Mouse (Mus musculus): ENCODE results near the gene Tcf19. TPM values are rescaled to one million over a fixed set of nuclear protein-coding genes. Genes with fewer than 3 reads are reported as not detected.

The Tcf19 gene
- polyA plus RNA-seq (2021; fragmentation: Nextera tagmentation): 4.4 and 6.9 TPM in 2 replicates
- long read RNA-seq, experiment 1, partial matches to known transcripts: 0 of 6 reads
- long read RNA-seq, experiment 1, other reads (novel, unspliced or antisense): 3 of 6 reads
- long read RNA-seq, experiment 2, transcript Tcf19-203 (4 exons, 1,665 nt): major isoform, 7 of 29 reads
- long read RNA-seq, experiment 2, partial matches to known transcripts: 3 of 29 reads
- long read RNA-seq, experiment 2, other reads (novel, unspliced or antisense): 16 of 29 reads

GRCm38 (mm10) chr17:35516652-35517500, at the start of gene Tcf19, which contains the start of gene Cchcr1:
Gene Tcf19, minus strand, starts transcription at chr17:35516824.
Gene Cchcr1, plus strand, starts transcription at chr17:35517100.

GRCm38 (mm10) chr17:35551881-35552414, 35.3 kb upstream of the Tcf19 start, which contains the start of gene Cdsn:
Gene Cdsn, plus strand, starts transcription at chr17:35552128.

GRCm38 (mm10) chr17:35532901-35533300, 16.3 kb upstream of the Tcf19 start, which contains the start of gene Psors1c2:
Gene Psors1c2, plus strand, starts transcription at chr17:35533201.

GRCm38 (mm10) chr17:35505776-35506175, 10.8 kb downstream of the Tcf19 start, which contains the start of gene Pou5f1:
Gene Pou5f1, plus strand, starts transcription at chr17:35506018.

GRCm38 (mm10) chr17:35469842-35470751, 46.5 kb downstream of the Tcf19 start, which contains the start of gene H2-Q10:
Gene H2-Q10, plus strand, starts transcription at chr17:35470089.

Other genes starting within 250 kb of the Tcf19 start
- 0.13 TPM in 1 of 2 replicates, not detected in the other for gene H2-Q1, start 196.4 kb downstream of the Tcf19 start, polyA plus RNA-seq (2021; fragmentation: Nextera tagmentation)
- gene H2-Q2, start 174.6 kb downstream of the Tcf19 start, polyA plus RNA-seq (2021; fragmentation: Nextera tagmentation): 0.13 and 0.69 TPM in 2 replicates
- 0.09 and 0.36 TPM in 2 replicates for gene H2-Q4, start 137.2 kb downstream of the Tcf19 start, polyA plus RNA-seq (2021; fragmentation: Nextera tagmentation)
- 1.2 and 1.6 TPM in 2 replicates for gene H2-Q6, start 92.0 kb downstream of the Tcf19 start, polyA plus RNA-seq (2021; fragmentation: Nextera tagmentation)
- gene H2-Q7, start 77.7 kb downstream of the Tcf19 start, polyA plus RNA-seq (2021; fragmentation: Nextera tagmentation): 2.5 and 2.7 TPM in 2 replicates
- not detected in 2 replicates for gene H2-Q10, start 46.7 kb downstream of the Tcf19 start, polyA plus RNA-seq (2021; fragmentation: Nextera tagmentation)
- gene Pou5f1, start 10.8 kb downstream of the Tcf19 start, polyA plus RNA-seq (2021; fragmentation: Nextera tagmentation): not detected in 2 replicates
- gene Cchcr1, start 276 bp upstream of the Tcf19 start, polyA plus RNA-seq (2021; fragmentation: Nextera tagmentation): 0.92 and 1.5 TPM in 2 replicates
- gene Psors1c2, start 16.4 kb upstream of the Tcf19 start, polyA plus RNA-seq (2021; fragmentation: Nextera tagmentation): not detected in 2 replicates
- 0.31 and 0.38 TPM in 2 replicates for gene Cdsn, start 35.3 kb upstream of the Tcf19 start, polyA plus RNA-seq (2021; fragmentation: Nextera tagmentation)
- 0.11 TPM in 1 of 2 replicates, not detected in the other for gene 2300002M23Rik, start 50.6 kb upstream of the Tcf19 start, polyA plus RNA-seq (2021; fragmentation: Nextera tagmentation)
- not detected in 2 replicates for gene Sfta2, start 84.7 kb upstream of the Tcf19 start, polyA plus RNA-seq (2021; fragmentation: Nextera tagmentation)
- gene Gm9573, start 109.8 kb upstream of the Tcf19 start, polyA plus RNA-seq (2021; fragmentation: Nextera tagmentation): not detected in 2 replicates
- not detected in 2 replicates for gene Mucl3, start 126.9 kb upstream of the Tcf19 start, polyA plus RNA-seq (2021; fragmentation: Nextera tagmentation)
- gene Vars2, start 150.8 kb upstream of the Tcf19 start, polyA plus RNA-seq (2021; fragmentation: Nextera tagmentation): 2.7 and 3.8 TPM in 2 replicates
- gene Gtf2h4, start 156.9 kb upstream of the Tcf19 start, polyA plus RNA-seq (2021; fragmentation: Nextera tagmentation): 28.3 and 28.8 TPM in 2 replicates
- gene Ddr1, start 187.8 kb upstream of the Tcf19 start, polyA plus RNA-seq (2021; fragmentation: Nextera tagmentation): 19.8 and 22.8 TPM in 2 replicates

Measured in layer of hippocampus, adult 6 months (tissue).